Mouse (Mus musculus) megakaryocyte progenitor cell, adult 5-6 weeks (primary cell): ENCODE data around the gene Sardh. TPM values are rescaled to one million over a fixed set of nuclear protein-coding genes. Genes with fewer than 3 reads are reported as not detected.

Source experiments
- ATAC-seq: replicated peaks from 2 replicates; pipeline ENCODE4 v1.8.0; 2016; ENCODE audit warnings: mild to moderate bottlenecking, moderate TSS enrichment, inconsistent platforms; ENCODE audit not compliant: poor library complexity
- total RNA-seq, 2 experiments: library from RNA; stranded (forward) in 1 of 2; stranded (reverse) in 1 of 2; fragments of 157-497, 149-512 nt in 1 of 2; fragments of 200-1000 nt in 1 of 2; gene quantifications; 2 replicates each; pipeline versions ENCODE4 v1.2.3 to v1.2.4; 2015 to 2017

Gene Sardh
- total RNA-seq, 2 experiments from 2014 or later = not detected

DNA sequence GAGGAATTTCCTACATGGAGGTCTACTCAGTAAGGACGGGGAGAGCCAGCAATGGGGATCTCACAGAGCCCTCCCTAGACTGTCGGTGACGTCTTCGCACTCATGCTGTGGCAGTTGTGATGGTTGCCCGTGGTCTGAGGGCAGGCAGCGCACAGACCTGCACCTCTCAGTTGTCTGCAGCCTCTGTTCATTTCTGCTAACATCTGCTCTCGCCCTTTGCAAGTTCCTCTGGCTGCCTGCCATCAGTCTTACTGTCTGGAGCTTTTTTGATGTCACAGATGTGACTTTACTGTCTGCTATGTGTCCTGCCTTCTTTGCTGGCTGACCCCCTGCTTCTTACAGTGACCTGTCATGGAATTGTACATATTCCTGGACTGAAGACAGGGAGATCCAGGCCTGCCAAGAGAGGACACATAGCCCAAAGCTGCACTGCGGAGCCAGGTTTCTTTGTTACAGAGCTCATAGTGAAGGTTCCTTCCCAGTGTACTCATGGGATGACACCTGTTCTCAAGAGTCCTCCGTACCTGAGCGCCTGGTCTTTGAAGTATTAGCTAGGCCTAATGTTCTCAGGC, 72.4 kb downstream of the Sardh start:
- no peak for ATAC-seq

- no peak for ATAC-seq
These were observed 73.9 kb downstream of the Sardh start for GRCm38 (mm10) chr2:27174242-27174641.

GRCm38 (mm10) chr2:27166999-27167398, 81.1 kb downstream of the Sardh start:
- ATAC-seq = no peak

GRCm38 (mm10) chr2:27166074-27166473, 82.1 kb downstream of the Sardh start:
- ATAC-seq = no peak

- no peak for ATAC-seq
These were observed 83.1 kb downstream of the Sardh start, which contains the start of gene Dbh for GRCm38 (mm10) chr2:27164796-27165590. Gene Dbh (plus strand): TSS chr2:27165233.

GRCm38 (mm10) chr2:27163851-27164250, 84.3 kb downstream of the Sardh start:
- ATAC-seq = no peak

DNA sequence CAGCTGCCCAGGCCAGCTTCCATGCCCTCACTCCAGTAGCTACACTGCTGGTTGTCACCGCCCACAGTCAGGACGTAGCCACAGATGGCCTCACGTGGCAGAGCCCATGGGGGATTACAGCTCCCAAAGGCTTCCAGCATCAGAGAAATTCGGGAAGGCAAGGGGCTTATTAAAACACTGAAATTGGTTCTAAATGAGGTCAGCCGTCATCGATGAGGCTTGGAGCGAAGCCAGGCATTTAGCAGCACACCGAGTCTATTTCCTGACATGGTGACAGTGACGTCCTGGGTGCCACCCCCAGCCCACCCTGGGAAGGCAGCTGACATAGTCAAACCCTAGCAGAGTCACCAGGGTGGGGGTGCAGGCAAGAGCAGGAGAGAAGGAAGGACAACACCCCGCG, 85.5 kb downstream of the Sardh start:
- no peak for ATAC-seq

DNA sequence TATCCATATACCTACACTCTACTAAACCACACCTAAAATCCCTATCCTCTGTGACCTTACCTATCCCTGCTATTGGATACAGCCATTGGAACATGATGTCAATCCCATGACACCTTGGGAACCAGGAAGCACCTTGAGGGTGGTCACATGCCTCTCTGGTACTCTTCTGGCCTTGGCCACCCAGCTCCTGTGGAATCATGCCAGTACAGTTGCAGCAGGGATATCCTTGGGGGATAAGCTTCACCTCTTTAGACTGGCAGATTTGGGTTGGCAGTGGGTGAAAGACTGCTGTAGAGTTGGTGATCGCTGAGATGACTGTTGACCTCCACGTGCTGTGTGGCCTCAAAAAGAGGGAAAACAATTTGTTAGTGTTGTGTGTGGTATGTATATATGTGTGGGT, 86.6 kb downstream of the Sardh start:
- no peak for ATAC-seq

GRCm38 (mm10) chr2:27156596-27156995, 91.5 kb downstream of the Sardh start:
- no peak for ATAC-seq

DNA sequence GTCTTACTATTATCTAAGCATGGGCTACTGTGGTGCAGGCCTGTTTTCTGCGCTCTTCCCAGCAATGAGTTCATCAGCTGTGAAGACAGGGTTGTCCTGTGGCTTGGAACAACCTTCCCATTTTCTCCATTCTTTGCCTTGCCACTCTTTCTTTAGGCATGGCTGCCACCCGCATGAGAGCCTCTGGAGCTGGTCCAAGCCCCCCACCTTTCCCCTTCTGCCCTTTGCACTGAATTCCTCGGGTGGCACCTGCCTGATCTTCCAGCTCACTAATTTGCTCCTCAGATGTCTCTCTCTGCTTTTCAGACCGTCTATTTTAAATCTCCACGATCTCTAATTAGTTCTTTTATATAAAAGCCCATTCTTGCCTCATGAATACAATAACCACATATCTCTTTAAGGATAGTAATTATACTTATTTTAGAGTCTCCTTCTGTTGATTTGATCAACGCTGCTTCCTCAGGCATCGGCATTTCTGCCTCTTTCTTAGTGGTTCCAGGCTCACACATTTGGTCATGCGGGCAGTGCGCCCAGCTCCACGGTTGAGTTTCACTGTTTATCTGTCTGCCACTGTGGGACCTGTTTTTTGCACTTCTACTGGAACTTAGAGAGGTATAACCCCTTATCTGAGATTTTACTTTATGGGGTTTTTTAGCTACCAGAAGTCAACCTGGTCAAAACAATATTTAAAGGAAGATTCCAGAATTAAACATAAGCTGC, 93.5 kb downstream of the Sardh start:
- no peak for ATAC-seq

- no peak for ATAC-seq
These were observed 98.7 kb downstream of the Sardh start for GRCm38 (mm10) chr2:27149457-27149856.

DNA sequence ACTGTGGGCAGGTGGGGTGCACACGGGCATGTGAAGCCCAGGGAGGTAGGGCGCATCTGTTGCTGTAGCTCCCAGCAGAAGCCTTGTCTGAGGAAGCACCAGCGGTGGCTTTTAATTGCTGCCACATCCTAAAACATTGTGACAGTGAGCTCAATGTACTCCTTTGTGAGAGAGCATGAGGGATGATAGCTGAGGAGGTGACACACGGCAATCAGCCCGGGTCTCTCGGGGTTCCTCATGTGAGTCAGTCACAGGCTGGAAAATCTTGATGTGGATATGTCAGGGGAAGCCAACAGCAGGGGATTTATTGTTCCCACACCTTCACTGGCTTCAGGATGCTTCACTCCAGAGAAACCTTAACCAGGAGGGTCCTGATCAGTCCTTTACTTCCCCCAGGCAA, 101.3 kb downstream of the Sardh start:
- no peak for ATAC-seq

DNA sequence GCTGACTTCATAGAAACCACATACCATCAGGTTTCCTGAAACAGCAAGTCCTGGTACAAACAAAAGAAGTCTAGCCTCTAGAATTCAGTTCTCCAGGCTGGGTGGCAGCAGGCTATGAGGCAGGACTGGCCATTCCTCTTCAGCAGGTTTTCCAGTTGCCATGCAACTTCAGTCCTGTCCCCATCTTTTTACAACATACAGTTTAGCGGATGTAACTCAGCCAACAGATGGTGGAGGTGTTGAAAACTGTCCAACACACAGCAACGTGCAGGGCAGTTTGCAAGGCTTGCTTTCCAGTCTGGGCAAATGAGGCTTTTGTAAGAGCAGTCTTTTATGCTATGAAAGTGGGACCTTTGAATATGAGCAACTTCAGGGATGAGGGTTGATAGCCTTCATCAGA, 103.2 kb downstream of the Sardh start:
- ATAC-seq = no peak

- ATAC-seq = peak; percentile 52
These were observed 106.0 kb downstream of the Sardh start, which contains the start of gene Fam163b for GRCm38 (mm10) chr2:27141950-27142693. Gene Fam163b (minus strand): TSS chr2:27142491.

Other genes with a start within 250 kb of the Sardh start
- 15.9 and 18.2 TPM in 2 replicates for gene Cacfd1, start 238.4 kb downstream of the Sardh start, total RNA-seq (2015)
- 5.1 and 11.5 TPM in 2 replicates for gene Cacfd1, start 238.4 kb downstream of the Sardh start, total RNA-seq (2017)
- 2.7 and 2.9 TPM in 2 replicates for gene Slc2a6, start 220.3 kb downstream of the Sardh start, total RNA-seq (2015)
- 4.6 and 6.7 TPM in 2 replicates for gene Slc2a6, start 220.3 kb downstream of the Sardh start, total RNA-seq (2017)
- not detected in 2 replicates for gene Mymk, start 176.2 kb downstream of the Sardh start, total RNA-seq (2015)
- gene Mymk, start 176.2 kb downstream of the Sardh start, total RNA-seq (2017) = not detected in 2 replicates
- not detected in 2 replicates for gene Adamtsl2, start 169.0 kb downstream of the Sardh start, total RNA-seq (2015)
- gene Adamtsl2, start 169.0 kb downstream of the Sardh start, total RNA-seq (2017) = not detected in 2 replicates
- not detected in 2 replicates for gene Fam163b, start 105.8 kb downstream of the Sardh start, total RNA-seq (2015)
- not detected in 2 replicates for gene Fam163b, start 105.8 kb downstream of the Sardh start, total RNA-seq (2017)
- not detected in 2 replicates for gene Dbh, start 83.1 kb downstream of the Sardh start, total RNA-seq (2015)
- not detected in 2 replicates for gene Dbh, start 83.1 kb downstream of the Sardh start, total RNA-seq (2017)
- gene Vav2, start 178.7 kb upstream of the Sardh start, total RNA-seq (2015) = 4.8 and 7.5 TPM in 2 replicates
- 5.7 and 9.2 TPM in 2 replicates for gene Vav2, start 178.7 kb upstream of the Sardh start, total RNA-seq (2017)
- 0.12 TPM in 1 of 2 replicates, not detected in the other for gene Brd3os, start 194.0 kb upstream of the Sardh start, total RNA-seq (2015)
- 0.14 TPM in 1 of 2 replicates, not detected in the other for gene Brd3os, start 194.0 kb upstream of the Sardh start, total RNA-seq (2017)